Mouse (Mus musculus) kidney, embryonic 14.5 days (tissue): ENCODE measurements around the gene Cdc25b. TPM values are rescaled to one million over a fixed set of nuclear protein-coding genes. Genes with fewer than 3 reads are reported as not detected.

Experiments
- ATAC-seq: fragments of 200-750 bp; cut with Nextera tagmentation; 2 replicates; pipeline ENCODE4 v1.8.0; 2017; ENCODE audit warnings: moderate number of reproducible peaks, mild to moderate bottlenecking, moderate TSS enrichment, moderate library complexity; ENCODE audit not compliant: low FRiP score, low TSS enrichment
- H3K27ac ChIP-seq: fragments of 300-500 bp; sonication (generic); 2 replicates; pipeline ENCODE4 v1.5.1; 2014; ENCODE audit warnings: low read depth, mild to moderate bottlenecking, low read length, moderate library complexity, mixed read lengths
- H3K27me3 ChIP-seq: fragments of 300-500 bp; sonication (generic); 2 replicates; pipeline ENCODE4 v1.6.1; 2014; ENCODE audit warnings: mild to moderate bottlenecking, low read length; ENCODE audit not compliant: control insufficient read depth, insufficient read depth
- H3K36me3 ChIP-seq: fragments of 300-500 bp; sonication (generic); 2 replicates; pipeline ENCODE4 v1.6.1; 2014; ENCODE audit warnings: low read length, mixed read lengths; ENCODE audit not compliant: control insufficient read depth, insufficient read depth
- H3K4me1 ChIP-seq: fragments of 300-500 bp; sonication (generic); 2 replicates; pipeline ENCODE4 v1.6.1; 2014; ENCODE audit warnings: low read length, mixed read lengths; ENCODE audit not compliant: control insufficient read depth, insufficient read depth
- H3K4me2 ChIP-seq: fragments of 300-500 bp; sonication (generic); replicated peaks from 2 replicates; pipeline ENCODE4 v1.6.1; 2014; ENCODE audit warnings: low read depth, mild to moderate bottlenecking, low read length
- H3K4me3 ChIP-seq: fragments of 300-500 bp; sonication (generic); 2 replicates; pipeline ENCODE4 v1.5.1; 2014; ENCODE audit warnings: mild to moderate bottlenecking, low read length
- H3K9ac ChIP-seq: fragments of 300-500 bp; sonication (generic); 2 replicates; pipeline ENCODE4 v1.6.1; 2014; ENCODE audit warnings: low read depth, mild to moderate bottlenecking, low read length, moderate library complexity
- H3K9me3 ChIP-seq: fragments of 300-500 bp; sonication (generic); 2 replicates; pipeline ENCODE4 v1.6.1; 2016; ENCODE audit warnings: low read length; ENCODE audit not compliant: control insufficient read depth
- WGBS: fragments of 180-500 bp; shearing (Covaris S2); extraction: QIAGEN DNeasy Blood & Tissue Kit; methylation state at CpG from one replicate; pipeline ENCODE4 v1.1.7; 2014; 5-methylcytosine and 5-hydroxymethylcytosine counted together
- polyA plus RNA-seq: library from polyadenylated mRNA; unstranded; fragments of >200 nt; fragmentation: Nextera tagmentation; extraction: Ambion mirVana; gene quantifications from 2 replicates; pipeline ENCODE4 v1.2.1, GENCODE M21; 2014

Cdc25b gene
- polyA plus RNA-seq: 41.5 and 55.7 TPM in 2 replicates

DNA sequence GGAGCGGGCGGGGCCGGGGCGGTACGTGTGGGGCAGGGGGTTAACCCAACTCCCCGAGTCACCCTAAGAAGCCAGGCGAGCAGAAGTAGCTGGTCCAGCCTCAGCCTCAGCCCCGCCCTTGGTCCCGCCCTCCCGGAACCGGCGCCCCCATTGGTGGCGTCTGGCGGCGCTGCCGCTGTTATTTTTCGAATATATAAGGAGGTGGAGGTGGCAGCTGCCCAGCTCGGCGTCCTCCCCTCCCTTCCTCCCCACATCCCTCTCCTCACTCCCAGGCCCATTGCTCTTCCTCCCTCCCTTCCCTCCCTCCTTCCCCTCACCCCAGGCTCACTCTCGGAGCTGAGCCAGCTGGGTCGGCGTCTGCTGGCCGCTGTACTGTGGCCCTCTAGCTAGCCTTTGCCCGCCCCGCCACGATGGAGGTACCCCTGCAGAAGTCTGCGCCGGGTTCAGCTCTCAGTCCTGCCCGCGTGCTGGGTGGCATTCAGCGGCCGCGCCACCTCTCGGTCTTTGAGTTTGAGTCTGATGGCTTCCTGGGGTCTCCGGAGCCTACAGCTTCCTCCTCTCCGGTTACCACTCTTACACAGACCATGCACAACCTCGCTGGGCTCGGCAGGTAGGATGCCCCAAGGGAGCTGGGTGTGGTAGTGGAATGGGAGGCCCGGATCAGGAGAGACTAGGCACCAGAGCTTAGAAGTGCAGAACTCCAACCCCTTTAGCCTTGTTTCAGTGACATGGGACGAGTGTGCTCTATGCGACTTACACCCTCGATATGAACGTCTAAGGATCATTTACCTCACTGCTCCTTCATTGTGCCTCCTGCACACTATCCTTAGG is at the start of gene Cdc25b, which contains the start of gene Spef1:
Gene Cdc25b, plus strand, starts transcription at position 179 of the 831 bp plus-strand sequence.
Gene Spef1, minus strand, starts transcription at position 512 of the 831 bp plus-strand sequence.
- under 1% methylated on average over 43 of the region's 43 CpGs for WGBS
- H3K4me1 ChIP-seq: peaks cover 38% of the 10 kb centered on the region
- H3K4me2 ChIP-seq: peak within 1 kb of the TSS; percentile 82

DNA sequence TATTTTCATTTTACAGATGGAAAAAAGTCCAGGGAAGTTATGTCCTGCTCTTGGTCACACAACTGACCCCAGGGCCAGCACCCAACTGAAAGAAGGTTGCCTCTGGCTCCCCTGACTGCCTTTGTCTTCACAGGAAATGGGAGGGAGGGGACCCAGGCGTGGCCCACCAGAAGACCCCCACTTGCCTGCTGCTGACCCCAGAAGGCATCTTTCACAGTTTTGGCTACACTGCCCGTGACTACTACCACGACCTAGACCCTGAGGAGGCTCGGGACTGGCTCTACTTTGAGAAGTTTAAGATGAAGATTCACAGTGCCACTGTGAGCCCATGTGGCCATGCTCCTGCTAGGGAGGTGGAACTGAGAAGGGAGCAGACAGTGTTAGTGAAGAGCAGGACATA is 48.5 kb upstream of the Cdc25b start:
- Histone ChIP-seq H3K36me3 (peaks cover 40% of the 10 kb centered on the region), H3K4me3 (no peak overlapping the region), H3K9me3 (no peaks in the 10 kb centered on the region), H3K27ac (no peak overlapping the region), H3K4me1 (peaks cover 17% of the 10 kb centered on the region), H3K27me3 (no peaks in the 10 kb centered on the region), H3K9ac (no peak overlapping the region), H3K4me2 (no peak overlapping the region)
- 76% methylated on average over 4 of the region's 4 CpGs for WGBS
- no peak for ATAC-seq

More for the DNA sequence above, at the start of gene Cdc25b, which contains the start of gene Spef1:
- H3K27ac ChIP-seq: peak within 1 kb of the TSS; percentile 38; the same call in 1 of the 2 replicates
- H3K27me3 ChIP-seq: peaks cover 3% of the 10 kb centered on the region; the same call in 1 of the 2 replicates
- peak; percentile 89 for ATAC-seq
- H3K9me3 ChIP-seq: no peaks in the 10 kb centered on the region
- H3K36me3 ChIP-seq: peaks cover 6% of the 10 kb centered on the region; the same call in 1 of the 2 replicates
- peak within 1 kb of the TSS; percentile 68 for H3K9ac ChIP-seq
- peak within 1 kb of the TSS; percentile 64 for H3K4me3 ChIP-seq

DNA sequence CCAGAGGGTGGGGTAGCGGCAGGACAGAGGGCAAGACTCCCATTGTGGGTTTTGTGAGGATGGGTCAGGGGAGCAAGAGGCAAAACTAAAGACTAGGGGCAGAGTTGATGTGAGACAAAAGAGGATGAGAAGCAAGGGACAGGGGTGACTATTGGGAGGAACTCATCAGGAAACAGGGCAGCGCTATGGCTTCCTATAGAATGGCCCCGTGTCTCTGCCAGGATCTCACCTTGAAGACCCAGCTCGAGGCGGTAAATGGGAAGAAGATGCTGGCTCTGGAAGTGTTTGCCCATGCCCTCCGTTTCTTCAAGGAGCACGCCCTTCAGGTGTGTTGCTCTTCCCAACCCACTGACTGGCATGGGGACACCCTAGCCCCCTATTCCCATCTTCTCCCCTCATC is 48.0 kb upstream of the Cdc25b start:
- H3K36me3 ChIP-seq: peaks cover 41% of the 10 kb centered on the region
- peaks cover 17% of the 10 kb centered on the region for H3K4me1 ChIP-seq
- no peaks in the 10 kb centered on the region for H3K9me3 ChIP-seq
- H3K4me3 ChIP-seq: no peak overlapping the region
- no peaks in the 10 kb centered on the region for H3K27me3 ChIP-seq
- no peak overlapping the region for H3K9ac ChIP-seq
- H3K4me2 ChIP-seq: no peak overlapping the region
- ATAC-seq: no peak
- H3K27ac ChIP-seq: no peak overlapping the region
- WGBS: 91% methylated on average over 7 of the region's 7 CpGs

DNA sequence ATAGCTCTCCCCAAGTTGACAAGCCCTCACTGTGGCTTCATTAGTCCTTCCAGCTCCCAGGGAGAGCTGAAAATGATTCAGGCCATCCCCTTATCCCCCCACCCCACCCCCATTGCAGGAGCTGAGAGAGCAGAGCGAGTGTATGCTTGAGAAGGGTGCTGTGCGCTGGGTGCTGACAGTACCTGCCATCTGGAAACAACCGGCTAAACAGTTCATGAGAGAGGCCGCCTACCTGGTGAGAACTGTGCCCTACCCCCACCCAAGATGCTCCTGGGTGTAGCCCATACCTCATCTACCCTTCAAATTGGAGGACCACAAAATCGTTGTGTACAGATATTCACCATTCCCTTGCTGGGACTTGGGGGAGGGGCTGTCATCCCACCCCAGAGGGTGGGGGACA is 47.5 kb upstream of the Cdc25b start:
- no peaks in the 10 kb centered on the region for H3K27me3 ChIP-seq
- peaks cover 17% of the 10 kb centered on the region for H3K4me1 ChIP-seq
- H3K9ac ChIP-seq: no peak overlapping the region
- ATAC-seq: no peak
- peaks cover 37% of the 10 kb centered on the region for H3K36me3 ChIP-seq
- no peak overlapping the region for H3K4me2 ChIP-seq
- 91% methylated on average over 5 of the region's 5 CpGs for WGBS
- H3K4me3 ChIP-seq: no peak overlapping the region
- H3K27ac ChIP-seq: no peak overlapping the region
- no peaks in the 10 kb centered on the region for H3K9me3 ChIP-seq

DNA sequence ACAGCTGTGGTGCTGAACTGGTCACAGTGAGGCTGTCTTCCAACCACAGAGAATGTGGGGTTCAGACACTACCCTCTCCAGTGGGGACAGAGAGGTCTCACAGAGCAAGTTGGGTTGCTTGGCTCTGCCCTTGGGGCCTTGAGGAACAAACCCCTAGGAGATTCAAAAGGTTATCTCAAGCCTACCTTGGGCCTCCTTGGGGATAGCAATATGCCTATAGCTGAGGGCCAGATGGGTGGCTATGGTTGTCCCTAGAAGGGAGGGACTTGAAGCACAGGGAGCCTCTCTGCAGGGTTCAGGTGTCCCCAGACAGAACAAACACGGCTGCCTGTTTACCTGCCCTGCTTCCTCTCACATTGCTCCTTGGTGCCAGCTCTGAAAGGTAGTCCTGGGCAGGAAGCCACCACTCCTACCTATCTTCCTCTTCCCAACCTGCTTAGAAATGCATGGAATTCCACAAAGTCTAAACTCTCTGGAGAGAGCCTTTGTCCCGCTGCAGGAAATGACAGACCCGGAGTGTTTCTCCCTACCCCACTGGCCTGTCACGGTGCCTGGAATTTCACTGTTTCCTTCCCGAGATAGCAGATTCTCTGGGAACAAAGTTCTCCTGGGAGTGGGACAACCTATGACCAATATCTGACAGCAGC is 46.7 kb upstream of the Cdc25b start:
- Histone ChIP-seq H3K4me2 (no peak overlapping the region), H3K4me3 (no peak overlapping the region), H3K27me3 (no peaks in the 10 kb centered on the region), H3K36me3 (peaks cover 41% of the 10 kb centered on the region), H3K4me1 (peaks cover 17% of the 10 kb centered on the region), H3K27ac (no peak overlapping the region), H3K9ac (peak overlapping the region; percentile 5; the same call in 1 of the 2 replicates), H3K9me3 (no peaks in the 10 kb centered on the region)
- ATAC-seq: no peak
- 63% methylated on average over 5 of the region's 5 CpGs for WGBS

DNA sequence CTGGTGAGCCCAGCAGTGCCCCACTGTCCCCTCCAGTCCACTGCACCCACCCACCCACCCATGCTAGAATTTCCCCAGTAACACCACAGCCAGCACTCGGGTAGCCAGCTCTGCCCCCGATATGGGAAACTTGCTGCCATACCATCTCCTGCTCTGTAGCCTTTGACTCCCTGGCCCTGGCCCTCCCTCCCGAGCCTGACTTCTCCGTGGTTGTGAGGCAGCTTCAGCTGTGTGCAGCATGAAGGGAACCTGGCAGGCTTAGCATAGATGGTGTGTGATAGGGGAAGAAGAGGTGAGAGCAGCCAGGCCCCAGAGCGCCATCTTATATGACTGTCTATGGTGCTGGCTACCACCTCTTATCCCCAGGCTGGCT is 46.2 kb upstream of the Cdc25b start:
- no peaks in the 10 kb centered on the region for H3K27me3 ChIP-seq
- H3K9me3 ChIP-seq: no peaks in the 10 kb centered on the region
- peaks cover 17% of the 10 kb centered on the region for H3K4me1 ChIP-seq
- H3K27ac ChIP-seq: no peak overlapping the region
- peak overlapping the region; percentile 5; the same call in 1 of the 2 replicates for H3K9ac ChIP-seq
- no peak overlapping the region for H3K4me3 ChIP-seq
- peaks cover 44% of the 10 kb centered on the region for H3K36me3 ChIP-seq
- H3K4me2 ChIP-seq: no peak overlapping the region
- no peak for ATAC-seq
- 70% methylated on average over 5 of the region's 5 CpGs for WGBS

DNA sequence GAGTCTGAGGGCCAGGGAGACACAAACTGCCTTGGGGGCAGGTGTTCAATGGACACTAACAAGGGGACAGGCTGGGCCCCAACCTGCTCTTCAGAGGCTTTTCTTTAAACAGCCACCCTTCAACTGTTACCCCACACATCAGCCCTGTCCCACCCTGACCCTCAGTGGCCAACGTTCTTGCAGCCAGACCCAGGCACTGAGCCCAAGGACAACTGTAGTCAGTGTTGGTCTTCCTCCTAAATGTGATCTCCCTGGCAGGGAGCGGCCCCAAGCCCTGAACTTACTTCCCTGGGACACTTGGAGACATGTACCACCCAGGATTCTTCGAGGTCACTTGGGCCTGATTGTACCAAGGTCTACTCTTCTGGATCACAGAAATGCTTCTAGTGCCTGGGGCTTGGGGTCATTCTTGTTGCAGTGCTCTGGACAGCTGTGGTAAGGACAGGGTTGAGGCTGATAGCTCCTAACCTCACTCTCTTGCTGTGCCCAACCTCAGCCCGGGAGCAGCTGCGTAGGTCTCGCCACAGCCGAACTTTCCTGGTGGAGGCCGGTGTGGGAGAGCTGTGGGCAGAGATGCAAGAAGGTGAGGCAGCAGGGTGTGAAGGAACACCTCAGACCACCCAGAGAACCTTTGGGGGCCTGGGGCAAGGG is 45.3 kb upstream of the Cdc25b start:
- ATAC-seq: no peak
- peaks cover 17% of the 10 kb centered on the region for H3K4me1 ChIP-seq
- 72% methylated on average over 8 of the region's 8 CpGs for WGBS
- H3K27me3 ChIP-seq: no peaks in the 10 kb centered on the region
- no peak overlapping the region for H3K4me3 ChIP-seq
- no peak overlapping the region for H3K4me2 ChIP-seq
- H3K36me3 ChIP-seq: peaks cover 51% of the 10 kb centered on the region
- no peak overlapping the region for H3K9ac ChIP-seq
- H3K9me3 ChIP-seq: no peaks in the 10 kb centered on the region
- H3K27ac ChIP-seq: no peak overlapping the region

DNA sequence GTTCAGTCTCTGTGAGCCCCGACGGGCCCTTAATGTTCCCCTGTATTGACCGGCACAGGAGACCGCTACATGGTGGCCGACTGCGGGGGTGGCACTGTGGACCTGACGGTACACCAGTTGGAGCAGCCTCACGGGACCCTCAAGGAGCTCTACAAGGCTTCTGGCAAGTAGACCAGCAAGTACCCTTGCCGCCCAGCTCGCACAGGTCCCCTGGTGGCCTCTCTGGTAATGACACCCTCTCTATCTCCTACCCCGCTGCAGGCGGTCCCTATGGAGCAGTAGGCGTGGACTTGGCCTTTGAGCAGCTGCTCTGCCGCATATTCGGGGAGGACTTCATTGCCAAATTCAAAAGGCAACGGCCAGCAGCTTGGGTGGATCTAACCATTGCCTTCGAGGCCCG is 44.2 kb upstream of the Cdc25b start:
- H3K4me3 ChIP-seq: no peak overlapping the region
- H3K27ac ChIP-seq: no peak overlapping the region
- H3K36me3 ChIP-seq: peaks cover 59% of the 10 kb centered on the region
- H3K27me3 ChIP-seq: no peaks in the 10 kb centered on the region
- H3K9ac ChIP-seq: no peak overlapping the region
- WGBS: 30% methylated on average over 18 of the region's 18 CpGs
- H3K9me3 ChIP-seq: no peaks in the 10 kb centered on the region
- no peak overlapping the region for H3K4me2 ChIP-seq
- peaks cover 17% of the 10 kb centered on the region for H3K4me1 ChIP-seq
- peak; percentile 81 for ATAC-seq
